Mouse (Mus musculus) megakaryocyte, embryonic 14.5 days (primary cell): ENCODE data around the gene Hist1h4c. TPM values are rescaled to one million over a fixed set of nuclear protein-coding genes. Genes with fewer than 3 reads are reported as not detected.

Experiments used
- H3K27me3 ChIP-seq: replicated peaks from 2 replicates; pipeline ENCODE3; 2012; ENCODE audit warnings: inconsistent platforms
- H3K36me3 ChIP-seq: replicated peaks from 2 replicates; pipeline ENCODE3; 2012; ENCODE audit warnings: low read length, inconsistent platforms, mixed read lengths
- H3K4me1 ChIP-seq: 2 replicates; pipeline ENCODE4 v1.6.1; 2012; ENCODE audit warnings: inconsistent platforms
- H3K4me3 ChIP-seq: replicated peaks from 2 replicates; pipeline ENCODE3; 2012; ENCODE audit warnings: moderate library complexity, mild to moderate bottlenecking, inconsistent platforms
- H3K9me3 ChIP-seq: 2 replicates; pipeline ENCODE4 v1.6.1; 2012; ENCODE audit warnings: inconsistent platforms
- FLI1 ChIP-seq: IDR thresholded peaks from 2 replicates; pipeline ENCODE4 v1.6.1; 2012; ENCODE audit warnings: low read length, inconsistent platforms, mixed read lengths
- GATA1 ChIP-seq: IDR thresholded peaks from 3 replicates; pipeline ENCODE4 v1.6.1; 2012; ENCODE audit warnings: mixed read lengths, low read length, inconsistent platforms, borderline replicate concordance
- polyA plus RNA-seq: library from polyadenylated mRNA; stranded (reverse); fragments of >175 nt; gene quantifications from 2 replicates; pipeline ENCODE4 v1.2.3, GENCODE M21; 2012; ENCODE audit warnings: low replicate concordance; ENCODE audit not compliant: insufficient read depth

Hist1h4c gene
- polyA plus RNA-seq, 1 experiment, result 19.8 TPM

GRCm38 (mm10) chr13:23697491-23698299, 559 bp downstream of the Hist1h4c start:
- Histone ChIP-seq H3K9me3 (no peaks in the 10 kb centered on the region), H3K4me1 (peaks cover 46% of the 10 kb centered on the region), H3K4me3 (peak overlapping the region; percentile 87), H3K27me3 (no peaks in the 10 kb centered on the region), H3K36me3 (peaks cover 9% of the 10 kb centered on the region)
- TF ChIP-seq GATA1, result no peak
- TF ChIP-seq FLI1, result no peak

- H3K36me3 ChIP-seq, result peaks cover 20% of the 10 kb centered on the region
- no peaks in the 10 kb centered on the region for H3K9me3 ChIP-seq
- no peaks in the 10 kb centered on the region for H3K27me3 ChIP-seq
- TF ChIP-seq GATA1 (no peak), FLI1 (no peak)
- H3K4me3 ChIP-seq, result peak overlapping the region; percentile 64
- peaks cover 48% of the 10 kb centered on the region for H3K4me1 ChIP-seq
Measured at GRCm38 (mm10) chr13:23696061-23696474, 2.2 kb downstream of the Hist1h4c start.

- TF ChIP-seq FLI1 (no peak), GATA1 (no peak)
- Histone ChIP-seq H3K27me3 (no peaks in the 10 kb centered on the region), H3K4me3 (peak within 1 kb of the TSS; percentile 64), H3K36me3 (peaks cover 26% of the 10 kb centered on the region), H3K4me1 (peaks cover 48% of the 10 kb centered on the region), H3K9me3 (no peaks in the 10 kb centered on the region)
Measured at GRCm38 (mm10) chr13:23695514-23695913, 2.7 kb downstream of the Hist1h4c start, which contains the start of gene Hist1h1t. Hist1h1t (plus strand) TSS chr13:23695814.

GRCm38 (mm10) chr13:23694956-23695355, 3.3 kb downstream of the Hist1h4c start:
- H3K4me1 ChIP-seq, result peaks cover 49% of the 10 kb centered on the region
- no peaks in the 10 kb centered on the region for H3K9me3 ChIP-seq
- H3K4me3 ChIP-seq, result no peak overlapping the region
- TF ChIP-seq FLI1, result no peak
- TF ChIP-seq GATA1, result no peak
- no peaks in the 10 kb centered on the region for H3K27me3 ChIP-seq
- peaks cover 27% of the 10 kb centered on the region for H3K36me3 ChIP-seq

GRCm38 (mm10) chr13:23693856-23694440, 4.3 kb downstream of the Hist1h4c start:
- peaks cover 52% of the 10 kb centered on the region for H3K4me1 ChIP-seq
- H3K4me3 ChIP-seq, result no peak overlapping the region
- no peak for TF ChIP-seq GATA1
- no peak for TF ChIP-seq FLI1
- no peaks in the 10 kb centered on the region for H3K27me3 ChIP-seq
- H3K36me3 ChIP-seq, result peaks cover 30% of the 10 kb centered on the region
- no peaks in the 10 kb centered on the region for H3K9me3 ChIP-seq

- Histone ChIP-seq H3K36me3 (peaks cover 30% of the 10 kb centered on the region), H3K4me3 (peak overlapping the region; percentile 74), H3K27me3 (no peaks in the 10 kb centered on the region), H3K9me3 (no peaks in the 10 kb centered on the region), H3K4me1 (peaks cover 49% of the 10 kb centered on the region)
- TF ChIP-seq FLI1, result no peak
- no peak for TF ChIP-seq GATA1
Measured at GRCm38 (mm10) chr13:23689459-23689858, 8.8 kb downstream of the Hist1h4c start.

- Histone ChIP-seq H3K27me3 (no peaks in the 10 kb centered on the region), H3K36me3 (peaks cover 30% of the 10 kb centered on the region), H3K9me3 (no peaks in the 10 kb centered on the region), H3K4me1 (peaks cover 49% of the 10 kb centered on the region), H3K4me3 (no peak overlapping the region)
- TF ChIP-seq GATA1 (no peak), FLI1 (no peak)
Measured at GRCm38 (mm10) chr13:23688956-23689355, 9.3 kb downstream of the Hist1h4c start.

- TF ChIP-seq GATA1 (no peak), FLI1 (no peak)
- H3K4me1 ChIP-seq, result peaks cover 52% of the 10 kb centered on the region
Measured at GRCm38 (mm10) chr13:23687907-23688306, 10.3 kb downstream of the Hist1h4c start.

GRCm38 (mm10) chr13:23687181-23687580, 11.1 kb downstream of the Hist1h4c start:
- H3K27me3 ChIP-seq, result no peaks in the 10 kb centered on the region
- peaks cover 60% of the 10 kb centered on the region for H3K4me1 ChIP-seq
- no peaks in the 10 kb centered on the region for H3K9me3 ChIP-seq
- TF ChIP-seq GATA1 (no peak), FLI1 (no peak)
- H3K4me3 ChIP-seq, result no peak overlapping the region
- peaks cover 22% of the 10 kb centered on the region for H3K36me3 ChIP-seq

More at GRCm38 (mm10) chr13:23687907-23688306, 10.3 kb downstream of the Hist1h4c start:
- H3K4me3 ChIP-seq, result peak overlapping the region; percentile 21
- H3K9me3 ChIP-seq, result no peaks in the 10 kb centered on the region
- peaks cover 26% of the 10 kb centered on the region for H3K36me3 ChIP-seq
- H3K27me3 ChIP-seq, result no peaks in the 10 kb centered on the region

- Histone ChIP-seq H3K4me1 (peaks cover 54% of the 10 kb centered on the region), H3K27me3 (no peaks in the 10 kb centered on the region), H3K9me3 (no peaks in the 10 kb centered on the region), H3K4me3 (peak overlapping the region; percentile 90), H3K36me3 (peaks cover 11% of the 10 kb centered on the region)
- TF ChIP-seq FLI1 (no peak), GATA1 (no peak)
Measured at GRCm38 (mm10) chr13:23685966-23686365, 12.3 kb downstream of the Hist1h4c start.
